8 mouse cellular contexts compared by ENCODE assay signal in the genomic region with DNA sequence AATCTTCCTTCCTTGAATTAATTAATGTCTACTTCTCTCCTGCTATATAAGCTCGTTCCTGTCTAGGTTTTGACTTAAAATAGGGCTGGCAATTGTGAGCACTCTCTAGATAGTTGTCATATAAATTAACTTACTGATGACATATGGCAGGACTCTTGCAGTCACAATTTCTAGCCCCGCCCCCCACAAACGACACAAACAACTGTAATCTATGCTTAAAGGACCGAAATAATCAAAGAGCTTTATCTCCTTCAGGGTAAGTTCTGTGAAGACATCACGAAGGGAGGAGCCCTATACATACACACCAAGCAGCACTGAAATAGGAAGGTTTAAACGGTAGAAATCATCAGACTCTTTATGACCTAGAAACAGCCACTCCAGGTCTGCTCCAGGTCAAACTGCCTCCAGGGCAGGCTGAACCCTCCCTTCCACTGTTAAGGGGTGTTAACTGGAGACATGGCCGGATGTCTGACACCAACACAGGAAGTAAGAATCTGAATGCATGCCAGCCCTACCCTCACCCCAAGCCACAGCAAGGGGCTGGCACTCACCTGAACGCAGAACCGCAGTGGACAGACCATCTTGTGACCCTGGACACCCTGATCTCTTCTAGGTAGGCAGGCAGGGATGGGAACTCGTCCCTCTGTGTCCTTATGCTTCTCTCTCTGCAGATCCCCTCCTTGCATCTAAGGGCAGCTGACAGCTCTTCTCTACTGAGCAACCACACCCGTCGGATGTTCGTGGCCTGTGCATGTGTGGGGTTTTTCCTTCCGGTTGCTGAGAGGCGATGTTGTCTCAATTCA. TPM values are rescaled to one million over a fixed set of nuclear protein-coding genes. Genes with fewer than 3 reads are reported as not detected.
DNase-seq lines count a peak whose midpoint lies in the region; ATAC-seq and TF ChIP-seq lines count a peak whose summit lies in the region.

A gene (minus strand): TSS at position 757 of the 803 bp plus-strand sequence.

- no peaks in the 10 kb centered on the region for H3K9me3 ChIP-seq in heart, postnatal 0 days (replicated peaks; ENCODE audit: control insufficient read depth, low read length)

- no peak for TF ChIP-seq CTCF in heart, postnatal 0 days (IDR thresholded peaks at IDR 0.05; ENCODE audit: low read depth)
- no peak for TF ChIP-seq CTCF in spleen, adult 2 months (IDR thresholded peaks at IDR 0.05; ENCODE audit: extremely low read depth, insufficient read depth, insufficient read length, insufficient replicate concordance)

- H3K27ac ChIP-seq in heart, postnatal 0 days (ENCODE audit: low read depth): peak within 1 kb of the TSS; percentile 84
- peak within 1 kb of the TSS; percentile 99 for H3K27ac ChIP-seq in spleen, adult 2 months (ENCODE audit: insufficient read depth, low read length)

- H3K4me2 ChIP-seq in heart, postnatal 0 days (ENCODE audit: low read depth, low read length): peak within 1 kb of the TSS; percentile 41

- no peaks in the 10 kb centered on the region for H3K4me1 ChIP-seq in heart, postnatal 0 days (ENCODE audit: control insufficient read depth, insufficient read depth)
- H3K4me1 ChIP-seq in spleen, adult 2 months (ENCODE audit: control insufficient read depth, insufficient read depth, insufficient read length): peaks cover 45% of the 10 kb centered on the region

- 50% methylated on average over 15 of the region's 15 CpGs for WGBS in heart, postnatal 0 days
- WGBS in spleen, adult 2 months: 4% methylated on average over 15 of the region's 15 CpGs

- H3K9ac ChIP-seq in heart, postnatal 0 days (replicated peaks; ENCODE audit: low read depth, low read length): no peak within 1 kb of the TSS

- TF ChIP-seq POLR2A in spleen, adult 2 months (IDR thresholded peaks at IDR 0.05; ENCODE audit: low read depth, low read length): peak; percentile 69; the same call in 1 of the 2 replicates

- DNase-seq in CD4-positive, CD25-positive, alpha-beta regulatory T cell, adult 2 months (ENCODE audit: low read depth, low spot score): peak; percentile 89
- peak; percentile 24 for DNase-seq in heart, postnatal 0 days (ENCODE audit: low spot score)
- DNase-seq in kidney, postnatal 14 days: peak; percentile 64
- DNase-seq in lung, postnatal 10 days: peak; percentile 74
- peak; percentile 81 to 82 for DNase-seq in spleen, adult 2 months (ENCODE audit: low read depth in 1 of 2, low spot score in 2 of 2)
- no peak for DNase-seq in retina, embryonic 14.5 days (ENCODE audit: low spot score)
- DNase-seq in cerebellum, postnatal 25 days: no peak

- H3K4me3 ChIP-seq in heart, postnatal 0 days (ENCODE audit: low read depth, low read length): peak within 1 kb of the TSS; percentile 21
- peak within 1 kb of the TSS; percentile 87 for H3K4me3 ChIP-seq in spleen, adult 2 months (ENCODE audit: extremely low read depth, insufficient read depth, insufficient read length)

- peak; percentile 88 for ATAC-seq in common myeloid progenitor, adult 5-6 weeks (replicated peaks; ENCODE audit: low read depth, poor library complexity, severe bottlenecking)
- peak; percentile 58 for ATAC-seq in heart, postnatal 0 days (ENCODE audit: insufficient read depth, low read depth)

- H3K36me3 ChIP-seq in heart, postnatal 0 days (replicated peaks; ENCODE audit: control insufficient read depth, insufficient read depth, low read length): no peaks in the 10 kb centered on the region
- H3K36me3 ChIP-seq in spleen, adult 2 months (ENCODE audit: control insufficient read depth, insufficient read depth, low read length): peaks cover 2% of the 10 kb centered on the region; the same call in 1 of the 2 replicates

- TF ChIP-seq EP300 in heart, postnatal 0 days (IDR thresholded peaks at IDR 0.05; ENCODE audit: low read depth): no peak

- H3K27me3 ChIP-seq in heart, postnatal 0 days (ENCODE audit: control insufficient read depth, insufficient read depth, low read length): no peaks in the 10 kb centered on the region
- H3K27me3 ChIP-seq in spleen, adult 2 months (ENCODE audit: control insufficient read depth, insufficient read depth, low read length): no peaks in the 10 kb centered on the region

RNA-seq across cellular contexts. Expression of the gene that starts here (rescaled TPM):
- total RNA-seq in common myeloid progenitor, adult 5-6 weeks (2017): 6.4 and 7.3 TPM in 2 replicates
- 28.2 and 42.6 TPM in 2 replicates for total RNA-seq in heart, postnatal 0 days (2014; rRNA removed; ENCODE audit: low replicate concordance)
- 9.0 and 10.1 TPM in 2 replicates for polyA plus RNA-seq in heart, postnatal 0 days (2015; fragmentation: Nextera tagmentation; extraction: Ambion mirVana)
- polyA plus RNA-seq in spleen, adult 2 months (2012; rRNA removed): 45.3 and 48.4 TPM in 2 replicates

Comparison
In these comparisons a context has a peak if more than half of its experiments do, and no peak if none do; other contexts are left out.
1. DNase-seq: peak in CD4-positive, CD25-positive, alpha-beta regulatory T cell, adult 2 months (single experiment), heart, postnatal 0 days (single experiment), kidney, postnatal 14 days (single experiment), lung, postnatal 10 days (single experiment) and spleen, adult 2 months (2 of 2); none in retina, embryonic 14.5 days (single experiment) and cerebellum, postnatal 25 days (0 of 2).